Mouse (Mus musculus): ENCODE measurements around the gene Ltb4r1. TPM values are rescaled to one million over a fixed set of nuclear protein-coding genes. Genes with fewer than 3 reads are reported as not detected.

The Ltb4r1 gene
- polyA plus RNA-seq (2011; ENCODE audit: insufficient read depth, insufficient read length, low replicate concordance, missing spikeins), result 34.1 and 77.0 TPM in 2 replicates

DNA sequence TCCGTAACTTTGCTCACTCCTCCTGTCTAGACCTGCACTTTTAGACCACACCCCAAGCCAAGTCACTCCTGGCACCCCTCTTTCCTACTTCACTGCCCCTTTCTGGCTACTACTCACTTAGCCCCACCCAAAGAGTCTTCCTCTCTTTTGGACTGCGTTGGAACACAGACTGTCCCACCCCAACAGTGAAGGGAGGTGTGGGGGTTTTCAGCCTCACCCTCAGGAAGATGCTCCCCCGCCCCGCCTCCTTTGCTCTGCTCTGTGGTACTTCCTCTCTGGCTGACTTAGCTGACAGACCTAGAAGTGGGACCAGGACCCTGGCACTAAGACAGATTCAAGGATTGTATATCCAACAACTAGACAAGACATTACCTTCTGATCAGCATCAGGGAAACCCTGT lies at the start of gene Ltb4r1:
Ltb4r1 (plus strand) TSS at position 267 of the 400 bp plus-strand sequence.
- 8% methylated on average over 4 of the region's 4 CpGs for whole genome bisulfite sequencing
- H3K4me1 ChIP-seq (ENCODE audit: control insufficient read depth, insufficient read depth, low read length), result peaks cover 2% of the 10 kb centered on the region; the same call in 1 of the 2 replicates
- TF ChIP-seq CTCF (IDR thresholded peaks at IDR 0.05; ENCODE audit: control insufficient read depth, insufficient read depth, low read length) (no peak), POLR2A (IDR thresholded peaks at IDR 0.05; ENCODE audit: borderline replicate concordance, control insufficient read depth, low read depth, low read length) (no peak)
- H3K4me3 ChIP-seq (replicated peaks; ENCODE audit: control insufficient read depth, low read depth, low read length), result peak within 1 kb of the TSS; percentile 71
- peak within 1 kb of the TSS; percentile 88 for H3K27ac ChIP-seq (ENCODE audit: control insufficient read depth, insufficient read depth, low read depth, low read length, poor library complexity)

DNA sequence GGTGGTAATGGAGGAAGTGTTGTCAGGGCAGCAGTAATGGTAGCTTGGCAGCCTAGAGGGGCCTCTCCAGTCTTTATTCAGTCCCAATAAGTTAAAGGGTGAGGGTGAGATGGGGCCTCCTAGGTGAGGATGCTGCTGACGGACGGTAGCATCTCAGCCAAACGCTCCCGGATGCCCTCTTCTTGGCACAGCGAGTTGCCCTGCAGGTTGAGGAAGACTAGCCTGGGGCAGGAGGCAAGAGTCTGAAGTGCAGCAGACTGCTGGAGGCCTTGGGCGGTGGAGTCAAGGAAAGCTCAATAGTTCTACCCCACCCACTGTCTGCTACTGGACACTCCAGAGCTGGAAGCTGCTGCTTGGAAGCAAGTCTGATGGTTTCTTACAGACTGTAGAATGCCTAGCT lies 49.5 kb upstream of the Ltb4r1 start:
- TF ChIP-seq POLR2A (IDR thresholded peaks at IDR 0.05; ENCODE audit: borderline replicate concordance, control insufficient read depth, low read depth, low read length), result no peak
- TF ChIP-seq CTCF (IDR thresholded peaks at IDR 0.05; ENCODE audit: control insufficient read depth, insufficient read depth, low read length), result no peak
- Histone ChIP-seq H3K27ac (ENCODE audit: control insufficient read depth, insufficient read depth, low read depth, low read length, poor library complexity) (no peak overlapping the region), H3K4me3 (replicated peaks; ENCODE audit: control insufficient read depth, low read depth, low read length) (no peak overlapping the region), H3K4me1 (ENCODE audit: control insufficient read depth, insufficient read depth, low read length) (peaks cover 2% of the 10 kb centered on the region)
- 84% methylated on average over 6 of the region's 6 CpGs for WGBS

DNA sequence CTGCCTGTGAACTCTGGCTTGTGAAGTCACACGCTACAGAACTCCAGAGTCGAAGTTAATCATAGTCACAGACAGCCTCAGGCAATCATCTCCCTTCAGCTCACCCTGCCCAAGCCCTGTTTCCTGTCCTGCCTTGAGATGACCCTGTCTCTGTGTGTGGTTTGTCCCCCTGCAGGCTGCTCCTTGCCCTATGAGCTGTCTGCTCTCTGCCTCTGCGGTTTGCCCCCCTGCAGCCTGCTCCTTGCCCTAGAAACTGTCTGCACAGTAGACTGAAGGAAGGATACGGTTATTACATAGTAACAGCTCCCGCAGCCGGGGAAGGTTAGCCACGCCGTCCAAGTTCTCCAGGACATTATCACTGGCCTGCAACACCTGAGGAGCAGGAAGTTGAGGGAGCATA lies 48.9 kb upstream of the Ltb4r1 start:
- 84% methylated on average over 8 of the region's 8 CpGs for WGBS
- no peak for TF ChIP-seq POLR2A (IDR thresholded peaks at IDR 0.05; ENCODE audit: borderline replicate concordance, control insufficient read depth, low read depth, low read length)
- TF ChIP-seq CTCF (IDR thresholded peaks at IDR 0.05; ENCODE audit: control insufficient read depth, insufficient read depth, low read length), result no peak
- Histone ChIP-seq H3K4me3 (replicated peaks; ENCODE audit: control insufficient read depth, low read depth, low read length) (no peak overlapping the region), H3K27ac (ENCODE audit: control insufficient read depth, insufficient read depth, low read depth, low read length, poor library complexity) (no peak overlapping the region), H3K4me1 (ENCODE audit: control insufficient read depth, insufficient read depth, low read length) (peaks cover 2% of the 10 kb centered on the region)

DNA sequence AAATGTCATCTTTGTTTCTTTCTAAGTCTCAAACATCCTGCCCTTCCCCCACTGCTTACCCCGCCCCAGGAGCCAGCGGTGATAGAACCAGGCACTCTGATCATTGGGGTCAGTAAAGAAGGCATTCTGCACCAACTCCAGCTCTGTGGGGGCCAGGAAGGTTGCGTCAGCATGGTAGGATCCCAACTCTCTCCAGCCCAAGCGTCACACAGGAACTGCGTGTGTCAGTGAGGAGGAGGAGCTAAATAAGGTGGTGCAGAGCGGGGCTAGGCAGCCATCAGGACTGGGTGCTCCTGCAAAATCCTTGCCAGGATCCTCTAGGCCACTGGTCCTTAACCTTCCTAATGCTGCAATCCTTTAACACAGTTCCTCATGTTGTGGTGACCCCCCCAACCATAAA lies 46.0 kb upstream of the Ltb4r1 start:
- Histone ChIP-seq H3K27ac (ENCODE audit: control insufficient read depth, insufficient read depth, low read depth, low read length, poor library complexity) (no peak overlapping the region), H3K4me3 (replicated peaks; ENCODE audit: control insufficient read depth, low read depth, low read length) (no peak overlapping the region), H3K4me1 (ENCODE audit: control insufficient read depth, insufficient read depth, low read length) (peaks cover 5% of the 10 kb centered on the region; the same call in 1 of the 2 replicates)
- 76% methylated on average over 6 of the region's 6 CpGs for WGBS
- TF ChIP-seq CTCF (IDR thresholded peaks at IDR 0.05; ENCODE audit: control insufficient read depth, insufficient read depth, low read length), result no peak
- TF ChIP-seq POLR2A (IDR thresholded peaks at IDR 0.05; ENCODE audit: borderline replicate concordance, control insufficient read depth, low read depth, low read length), result no peak

DNA sequence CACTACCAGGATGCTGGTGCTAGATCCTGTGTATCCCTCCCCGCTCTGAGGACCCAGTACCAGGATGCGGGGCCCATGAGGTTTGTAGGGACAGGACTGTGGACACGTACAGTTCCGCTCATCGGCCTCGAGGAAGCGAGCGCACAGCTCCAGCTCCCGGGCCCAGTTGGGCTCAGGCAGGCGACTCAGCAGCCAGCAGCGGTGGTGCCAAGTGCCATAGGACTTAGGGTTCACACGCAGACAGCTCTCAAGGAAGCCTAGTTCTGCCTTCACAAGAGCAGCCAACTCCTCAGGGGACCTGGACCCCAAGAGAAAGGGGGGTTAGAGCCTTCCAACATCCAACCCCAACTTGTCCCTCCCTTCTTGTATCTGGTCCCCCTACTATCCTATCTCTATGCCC lies 45.1 kb upstream of the Ltb4r1 start:
- WGBS, result 92% methylated on average over 12 of the region's 12 CpGs
- no peak overlapping the region for H3K4me3 ChIP-seq (replicated peaks; ENCODE audit: control insufficient read depth, low read depth, low read length)
- peaks cover 8% of the 10 kb centered on the region for H3K4me1 ChIP-seq (ENCODE audit: control insufficient read depth, insufficient read depth, low read length)
- H3K27ac ChIP-seq (ENCODE audit: control insufficient read depth, insufficient read depth, low read depth, low read length, poor library complexity), result no peak overlapping the region
- TF ChIP-seq POLR2A (IDR thresholded peaks at IDR 0.05; ENCODE audit: borderline replicate concordance, control insufficient read depth, low read depth, low read length), result no peak
- no peak for TF ChIP-seq CTCF (IDR thresholded peaks at IDR 0.05; ENCODE audit: control insufficient read depth, insufficient read depth, low read length)

DNA sequence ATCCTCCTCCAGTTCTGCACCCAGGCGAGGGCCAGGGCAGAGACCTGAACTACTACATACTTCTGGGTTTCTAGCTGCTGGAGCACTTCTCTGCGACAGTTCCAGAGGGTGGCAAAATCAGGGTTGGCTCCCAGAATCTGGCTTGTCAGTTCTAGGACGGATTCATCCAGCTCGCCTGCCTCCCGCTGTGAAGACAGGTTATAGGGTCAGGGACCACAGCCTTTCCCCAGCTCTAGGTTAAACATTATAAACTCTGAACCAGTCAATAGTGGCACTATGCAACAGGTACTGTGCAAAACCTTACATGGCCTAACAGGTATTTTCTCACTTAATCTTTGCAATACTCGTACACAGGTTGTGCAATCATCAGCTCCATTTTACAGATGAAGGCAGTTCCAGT lies 44.7 kb upstream of the Ltb4r1 start:
- TF ChIP-seq CTCF (IDR thresholded peaks at IDR 0.05; ENCODE audit: control insufficient read depth, insufficient read depth, low read length) (no peak), POLR2A (IDR thresholded peaks at IDR 0.05; ENCODE audit: borderline replicate concordance, control insufficient read depth, low read depth, low read length) (no peak)
- peaks cover 8% of the 10 kb centered on the region for H3K4me1 ChIP-seq (ENCODE audit: control insufficient read depth, insufficient read depth, low read length)
- no peak overlapping the region; the same call in 1 of the 2 replicates for H3K27ac ChIP-seq (ENCODE audit: control insufficient read depth, insufficient read depth, low read depth, low read length, poor library complexity)
- 81% methylated on average over 6 of the region's 6 CpGs for WGBS
- no peak overlapping the region for H3K4me3 ChIP-seq (replicated peaks; ENCODE audit: control insufficient read depth, low read depth, low read length)

DNA sequence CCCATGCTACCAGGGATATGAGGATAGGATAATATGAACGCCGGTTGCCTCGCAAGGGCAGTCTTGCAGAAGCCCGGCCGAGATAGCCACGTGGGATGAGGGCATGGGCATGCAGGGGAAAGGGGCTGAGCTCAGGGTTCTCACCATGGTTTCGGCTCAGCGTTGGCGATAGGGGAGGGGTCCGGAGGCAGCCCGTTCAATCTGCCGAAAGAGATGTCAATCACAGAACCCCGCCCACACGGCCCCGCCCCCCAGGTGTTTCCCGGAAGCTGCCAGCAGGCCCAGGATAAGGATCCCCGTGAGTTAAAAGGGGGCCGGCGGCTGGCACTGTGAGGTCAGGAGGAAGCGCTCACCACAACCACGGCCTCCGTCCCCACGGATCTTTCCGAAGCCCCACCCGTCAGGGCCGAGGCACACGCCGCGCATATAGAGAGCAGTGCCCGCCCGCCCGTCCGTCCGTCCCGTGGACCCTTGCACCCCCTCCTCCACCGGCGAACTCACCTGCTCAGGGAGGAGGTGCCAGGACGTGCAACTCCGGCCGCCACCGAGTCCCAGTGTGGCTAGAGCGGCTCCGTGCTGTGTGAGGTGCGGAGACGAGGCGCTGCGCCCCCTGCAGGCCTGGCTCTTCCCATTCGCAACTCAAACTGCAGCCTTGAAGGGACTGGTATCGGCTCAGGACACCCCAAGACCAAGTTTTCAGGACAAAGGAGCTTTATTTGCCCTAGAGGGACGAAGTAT lies 43.9 kb upstream of the Ltb4r1 start, which contains the start of gene Rabggta:
Rabggta (minus strand) TSS at position 564 of the 738 bp plus-strand sequence.
- peak; percentile 97 for TF ChIP-seq CTCF (IDR thresholded peaks at IDR 0.05; ENCODE audit: control insufficient read depth, insufficient read depth, low read length)
- peak; percentile 73; the same call in 1 of the 2 replicates for TF ChIP-seq POLR2A (IDR thresholded peaks at IDR 0.05; ENCODE audit: borderline replicate concordance, control insufficient read depth, low read depth, low read length)

DNA sequence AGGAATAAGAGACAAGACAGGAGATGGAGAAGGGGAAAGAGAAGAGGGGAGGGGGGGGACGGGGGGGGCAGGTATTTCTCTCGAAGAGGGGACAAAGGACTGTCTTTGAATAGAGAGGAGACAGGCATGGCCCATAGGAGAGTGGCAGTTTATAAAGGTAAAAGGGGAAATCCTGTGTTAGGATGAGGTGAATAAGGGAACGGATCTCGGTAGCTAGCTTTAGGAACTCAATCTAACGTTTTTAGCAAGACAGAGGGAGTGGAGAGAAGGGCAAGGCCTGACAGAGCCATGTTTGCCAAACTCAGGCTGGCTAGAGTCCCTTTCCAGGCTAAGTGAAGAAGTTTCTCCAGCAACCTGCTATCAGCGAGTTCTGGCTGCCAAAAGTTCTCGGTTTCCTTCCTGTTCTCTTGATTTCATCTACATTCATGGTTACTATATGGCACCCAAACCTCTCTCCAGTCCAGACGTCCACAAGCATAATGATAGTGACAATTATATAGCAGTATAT lies 43.3 kb upstream of the Ltb4r1 start:
- Histone ChIP-seq H3K4me1 (ENCODE audit: control insufficient read depth, insufficient read depth, low read length) (peaks cover 8% of the 10 kb centered on the region), H3K4me3 (replicated peaks; ENCODE audit: control insufficient read depth, low read depth, low read length) (peak overlapping the region; percentile 93), H3K27ac (ENCODE audit: control insufficient read depth, insufficient read depth, low read depth, low read length, poor library complexity) (peak overlapping the region; percentile 30; the same call in 1 of the 2 replicates)
- WGBS, result 8% methylated on average over 8 of the region's 8 CpGs
- TF ChIP-seq CTCF (IDR thresholded peaks at IDR 0.05; ENCODE audit: control insufficient read depth, insufficient read depth, low read length) (no peak), POLR2A (IDR thresholded peaks at IDR 0.05; ENCODE audit: borderline replicate concordance, control insufficient read depth, low read depth, low read length) (no peak)

More for the DNA sequence above, 43.9 kb upstream of the Ltb4r1 start, which contains the start of gene Rabggta:
- WGBS, result under 1% methylated on average over 50 of the region's 50 CpGs
- Histone ChIP-seq H3K27ac (ENCODE audit: control insufficient read depth, insufficient read depth, low read depth, low read length, poor library complexity) (peak within 1 kb of the TSS; percentile 83), H3K4me3 (replicated peaks; ENCODE audit: control insufficient read depth, low read depth, low read length) (peak within 1 kb of the TSS; percentile 93), H3K4me1 (ENCODE audit: control insufficient read depth, insufficient read depth, low read length) (peaks cover 8% of the 10 kb centered on the region)

Data from bone marrow, adult 2 months (tissue).